Mouse (Mus musculus) stomach, embryonic 16.5 days (tissue): Measurements from ENCODE around the gene Kcnk16. TPM values are rescaled to one million over a fixed set of nuclear protein-coding genes. Genes with fewer than 3 reads are reported as not detected.
"Not testable (repeated sequence)": the region's sequence is repeated elsewhere in the genome, so short reads cannot be mapped to it uniquely, and the experiment has no call there.

ENCODE experiments used
- ATAC-seq: fragments of 200-750 bp; cut with Nextera tagmentation; 2 replicates; pipeline ENCODE4 v1.8.0; 2017; ENCODE audit warnings: moderate number of reproducible peaks, moderate TSS enrichment; ENCODE audit not compliant: insufficient read depth, low FRiP score
- H3K27ac ChIP-seq: fragments of 300-500 bp; sonication (generic); 2 replicates; pipeline ENCODE4 v1.5.1; 2014; ENCODE audit warnings: low read length
- H3K27me3 ChIP-seq: fragments of 300-500 bp; sonication (generic); 2 replicates; pipeline ENCODE4 v1.6.1; 2014; ENCODE audit warnings: low read length, control low read depth, mixed read lengths; ENCODE audit not compliant: control insufficient read depth, insufficient read depth
- H3K36me3 ChIP-seq: fragments of 300-500 bp; sonication (generic); 2 replicates; pipeline ENCODE4 v1.6.1; 2014; ENCODE audit warnings: low read length; ENCODE audit not compliant: control insufficient read depth, insufficient read depth
- H3K4me1 ChIP-seq: fragments of 300-500 bp; sonication (generic); 2 replicates; pipeline ENCODE4 v1.6.1; 2014; ENCODE audit warnings: low read length, control low read depth, mixed read lengths; ENCODE audit not compliant: control insufficient read depth, insufficient read depth
- H3K4me2 ChIP-seq: fragments of 300-500 bp; sonication (generic); 2 replicates; pipeline ENCODE4 v1.6.1; 2014; ENCODE audit warnings: low read depth, low read length, mixed read lengths
- H3K4me3 ChIP-seq: fragments of 300-500 bp; sonication (generic); replicated peaks from 2 replicates; pipeline ENCODE4 v1.5.1; 2014; ENCODE audit warnings: mild to moderate bottlenecking, low read length
- H3K9ac ChIP-seq: fragments of 300-500 bp; sonication (generic); 2 replicates; pipeline ENCODE4 v1.6.1; 2014; ENCODE audit warnings: low read length
- H3K9me3 ChIP-seq: fragments of 300-500 bp; sonication (generic); replicated peaks from 2 replicates; pipeline ENCODE4 v1.6.1; 2016; ENCODE audit warnings: low read length, control low read depth; ENCODE audit not compliant: control insufficient read depth
- WGBS: fragments of 180-500 bp; shearing (Covaris S2); extraction: QIAGEN DNeasy Blood & Tissue Kit; methylation state at CpG from one replicate; pipeline ENCODE4 v1.1.7; 2014; 5-methylcytosine and 5-hydroxymethylcytosine counted together
- polyA plus RNA-seq: library from polyadenylated mRNA; unstranded; fragments of >200 nt; fragmentation: Nextera tagmentation; extraction: Ambion mirVana; gene quantifications from 2 replicates; pipeline ENCODE4 v1.2.1, GENCODE M21; 2015

The Kcnk16 gene
- polyA plus RNA-seq: 8.0 and 9.8 TPM in 2 replicates

DNA sequence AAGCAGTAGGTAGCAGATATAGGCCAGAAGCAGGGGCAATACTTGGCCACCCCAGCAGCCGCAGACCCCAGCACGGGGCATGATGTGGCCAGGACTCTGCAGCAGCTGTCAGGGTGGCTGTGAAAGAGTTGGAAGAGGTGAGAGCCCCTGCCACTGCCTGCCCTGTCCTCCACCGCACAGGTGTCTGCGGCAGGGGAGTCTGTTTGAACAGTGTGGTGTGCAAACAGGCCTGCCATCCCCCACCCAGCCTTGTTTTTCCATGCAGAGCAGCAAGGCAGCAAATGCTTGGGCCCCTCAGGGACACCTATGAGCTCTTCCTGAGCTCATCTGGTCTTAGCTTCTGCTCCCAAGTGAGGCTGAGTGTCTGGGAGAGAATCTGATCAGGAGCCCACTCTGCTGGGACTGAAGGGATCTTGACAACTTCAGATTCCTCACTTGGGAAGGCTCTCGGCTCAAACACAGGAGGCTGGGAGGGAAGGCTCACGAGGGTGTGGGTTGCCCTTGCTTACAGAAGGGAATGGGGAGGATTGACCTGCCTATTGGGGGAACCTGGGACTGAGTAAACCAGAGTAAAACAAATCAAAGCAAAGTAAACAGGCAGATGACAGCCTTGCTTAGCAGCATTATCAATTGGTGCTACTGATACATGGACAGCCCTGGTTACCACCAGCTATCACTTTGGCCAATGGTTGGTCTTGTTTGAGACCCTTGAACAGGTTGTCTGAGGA, at the start of gene Kcnk16:
Gene Kcnk16, minus strand, starts transcription at position 118 of the 728 bp plus-strand sequence.
- peak; percentile 51; the same call in 1 of the 2 replicates for ATAC-seq
- Histone ChIP-seq H3K4me3 (no peak within 1 kb of the TSS), H3K27me3 (no peaks in the 10 kb centered on the region), H3K9me3 (no peaks in the 10 kb centered on the region), H3K4me1 (no peaks in the 10 kb centered on the region), H3K36me3 (no peaks in the 10 kb centered on the region), H3K27ac (0 out of 2 replicates have a peak within 1 kb of the TSS, but pooled peaks have one; percentile 18), H3K9ac (0 out of 2 replicates have a peak within 1 kb of the TSS, but pooled peaks have one; percentile 15), H3K4me2 (no peak within 1 kb of the TSS)
- 36% methylated on average over 6 of the region's 6 CpGs for WGBS

- Histone ChIP-seq H3K27ac (no peak overlapping the region), H3K36me3 (peaks cover 7% of the 10 kb centered on the region; the same call in 1 of the 2 replicates), H3K4me3 (no peak overlapping the region), H3K9ac (no peak overlapping the region), H3K4me1 (no peaks in the 10 kb centered on the region), H3K9me3 (no peaks in the 10 kb centered on the region), H3K4me2 (no peak overlapping the region), H3K27me3 (no peaks in the 10 kb centered on the region)
- no peak for ATAC-seq
- 56% methylated on average over 1 of the region's 1 CpGs for WGBS
These were observed 46.1 kb upstream of the Kcnk16 start for GRCm38 (mm10) chr14:20315137-20315536.

DNA sequence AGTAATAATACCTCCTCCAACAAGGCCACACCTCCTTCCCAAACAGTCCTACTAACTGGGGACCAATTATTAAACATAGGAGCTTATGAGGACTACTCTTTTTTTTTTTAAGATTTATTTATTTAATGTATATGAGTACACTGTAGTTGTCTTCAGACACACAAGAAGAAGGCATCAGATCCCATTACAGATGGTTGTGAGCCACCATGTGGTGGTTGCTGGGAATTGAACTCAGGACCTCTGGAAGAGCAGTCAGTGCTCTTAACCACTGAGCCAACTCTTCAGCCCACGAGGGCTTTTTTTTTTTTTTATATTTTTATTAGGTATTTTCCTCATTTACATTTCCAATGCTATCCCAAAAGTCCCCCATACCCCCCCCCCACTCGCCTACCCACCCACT, 36.1 kb upstream of the Kcnk16 start:
- H3K4me2 ChIP-seq, H3K4me1 ChIP-seq, H3K27ac ChIP-seq, H3K4me3 ChIP-seq, ATAC-seq, H3K9me3 ChIP-seq, H3K27me3 ChIP-seq, H3K36me3 ChIP-seq, H3K9ac ChIP-seq: not testable (repeated sequence)
- WGBS: 72% methylated on average over 2 of the region's 2 CpGs

GRCm38 (mm10) chr14:20298131-20298530, 29.1 kb upstream of the Kcnk16 start:
- ATAC-seq: no peak
- Histone ChIP-seq H3K36me3 (no peaks in the 10 kb centered on the region), H3K4me1 (peaks cover 7% of the 10 kb centered on the region), H3K27me3 (no peaks in the 10 kb centered on the region), H3K27ac (no peak overlapping the region; the same call in 1 of the 2 replicates), H3K9ac (no peak overlapping the region), H3K4me3 (no peak overlapping the region), H3K4me2 (no peak overlapping the region), H3K9me3 (no peaks in the 10 kb centered on the region)
- WGBS: 74% methylated on average over 3 of the region's 3 CpGs

GRCm38 (mm10) chr14:20297616-20298015, 28.6 kb upstream of the Kcnk16 start:
- no peak for ATAC-seq
- WGBS: 77% methylated on average over 3 of the region's 3 CpGs
- Histone ChIP-seq H3K9me3 (no peaks in the 10 kb centered on the region), H3K9ac (no peak overlapping the region), H3K4me2 (no peak overlapping the region), H3K27ac (no peak overlapping the region), H3K36me3 (no peaks in the 10 kb centered on the region), H3K4me3 (no peak overlapping the region), H3K4me1 (peaks cover 7% of the 10 kb centered on the region), H3K27me3 (no peaks in the 10 kb centered on the region)

DNA sequence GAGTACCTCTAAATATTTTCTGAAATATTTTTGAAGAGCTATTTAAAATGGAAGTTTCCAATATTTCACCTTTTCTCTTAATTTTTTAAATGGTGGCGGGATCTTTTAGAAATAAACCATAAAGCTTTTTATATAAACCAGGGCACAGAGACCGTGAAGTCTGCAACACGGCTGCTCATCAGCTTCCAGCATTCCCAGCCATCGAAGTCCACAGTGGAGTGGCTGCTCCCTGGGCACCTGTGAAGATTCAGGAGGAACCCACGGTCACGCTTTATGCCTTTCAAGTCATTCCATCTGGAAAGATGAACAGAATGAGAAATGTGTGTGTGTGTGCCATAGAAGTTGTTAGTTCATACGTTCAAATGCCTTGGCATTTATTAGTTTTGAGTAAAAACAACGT, 25.9 kb upstream of the Kcnk16 start:
- WGBS: 37% methylated on average over 8 of the region's 8 CpGs
- Histone ChIP-seq H3K9ac (peak overlapping the region; percentile 63), H3K9me3 (no peaks in the 10 kb centered on the region), H3K27ac (no peak overlapping the region), H3K4me2 (peak overlapping the region; percentile 75), H3K27me3 (no peaks in the 10 kb centered on the region), H3K4me1 (peaks cover 7% of the 10 kb centered on the region), H3K4me3 (peak overlapping the region; percentile 67), H3K36me3 (no peaks in the 10 kb centered on the region)
- ATAC-seq: no peak

GRCm38 (mm10) chr14:20294117-20294892, 25.3 kb upstream of the Kcnk16 start, which contains the start of gene Nudt13:
Gene Nudt13, plus strand, starts transcription at chr14:20294697.
- ATAC-seq: peak; percentile 95
- H3K4me1 ChIP-seq: peaks cover 7% of the 10 kb centered on the region
- 22% methylated on average over 14 of the region's 14 CpGs for WGBS
- H3K9ac ChIP-seq: peak within 1 kb of the TSS; percentile 63
- peak within 1 kb of the TSS; percentile 67 for H3K4me3 ChIP-seq
- peak within 1 kb of the TSS; percentile 75 for H3K4me2 ChIP-seq
- H3K9me3 ChIP-seq: no peaks in the 10 kb centered on the region
- no peak within 1 kb of the TSS for H3K27ac ChIP-seq
- H3K36me3 ChIP-seq: no peaks in the 10 kb centered on the region
- H3K27me3 ChIP-seq: no peaks in the 10 kb centered on the region

DNA sequence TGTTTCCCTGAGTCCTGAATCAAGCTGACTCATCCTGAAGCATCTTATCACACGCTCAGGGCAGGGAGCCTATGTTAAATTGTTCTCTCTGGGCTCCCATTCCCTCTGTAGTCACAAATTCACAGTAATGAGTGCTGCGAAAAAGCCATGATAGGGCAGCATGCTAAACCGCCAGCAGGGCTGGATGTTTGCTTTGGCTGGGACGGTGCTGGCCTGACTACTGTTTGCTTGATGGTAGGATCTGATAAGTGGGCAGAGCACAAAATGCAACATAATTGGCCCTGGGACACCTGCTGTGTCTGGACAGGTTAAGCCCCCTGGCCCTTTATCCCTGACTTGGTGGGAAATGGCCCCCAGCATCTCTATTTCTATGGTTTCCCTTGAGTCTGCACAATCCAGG, 22.4 kb upstream of the Kcnk16 start:
- Histone ChIP-seq H3K4me3 (no peak overlapping the region), H3K27ac (no peak overlapping the region), H3K9me3 (no peaks in the 10 kb centered on the region), H3K4me2 (no peak overlapping the region), H3K4me1 (peaks cover 7% of the 10 kb centered on the region), H3K36me3 (no peaks in the 10 kb centered on the region), H3K9ac (no peak overlapping the region), H3K27me3 (no peaks in the 10 kb centered on the region)
- no peak for ATAC-seq
- WGBS: 53% methylated on average over 4 of the region's 4 CpGs

DNA sequence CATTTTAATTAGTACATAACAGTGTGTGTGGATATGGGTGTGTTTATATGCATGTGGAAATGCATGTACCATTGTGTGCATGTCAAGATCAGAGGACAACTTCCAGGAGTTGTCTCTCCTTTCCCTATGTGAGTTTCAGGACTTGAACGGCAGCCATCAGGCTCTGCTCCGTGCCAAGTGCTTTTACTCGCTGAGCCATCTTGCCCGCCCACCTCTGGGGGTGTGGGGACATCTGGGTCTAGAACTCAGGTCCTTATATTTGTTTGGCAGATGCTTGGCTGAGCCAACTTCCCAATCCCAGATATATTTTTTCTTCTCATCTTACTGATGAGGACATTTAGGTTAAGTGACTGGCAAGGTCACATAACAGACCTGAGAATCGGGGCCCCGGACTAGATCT, 578 bp downstream of the Kcnk16 start:
- Histone ChIP-seq H3K4me2 (no peak overlapping the region), H3K27ac (no peak overlapping the region), H3K9ac (no peak overlapping the region), H3K36me3 (no peaks in the 10 kb centered on the region), H3K4me1 (no peaks in the 10 kb centered on the region), H3K27me3 (no peaks in the 10 kb centered on the region), H3K4me3 (no peak overlapping the region), H3K9me3 (no peaks in the 10 kb centered on the region)
- WGBS: 59% methylated on average over 6 of the region's 6 CpGs
- no peak for ATAC-seq
